Comparison of ENCODE assay signal across 7 mouse cellular contexts in the genomic region with DNA sequence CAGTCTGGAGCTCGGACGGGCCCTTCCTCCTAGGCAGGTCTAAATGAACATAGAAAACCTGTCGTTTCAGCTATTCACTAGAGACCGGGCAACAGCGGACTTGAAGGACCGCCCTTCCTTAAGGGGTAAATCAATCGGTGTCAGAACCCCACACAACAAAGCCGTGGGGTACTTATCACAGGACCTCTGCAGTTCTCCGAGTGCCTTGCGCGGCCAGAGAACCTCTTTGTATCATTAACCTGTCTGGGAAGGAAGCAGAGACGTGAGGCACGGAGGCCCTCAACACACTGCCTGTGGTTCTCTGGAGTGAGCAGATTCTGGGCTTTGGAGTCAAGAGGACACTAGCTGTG. TPM values are rescaled to one million over a fixed set of nuclear protein-coding genes. Genes with fewer than 3 reads are reported as not detected.
DNase-seq lines count a peak whose midpoint lies in the region; ATAC-seq and TF ChIP-seq lines count a peak whose summit lies in the region.

No protein-coding gene starts in this region.

- peak overlapping the region; percentile 87 for H3K9ac ChIP-seq in limb, embryonic 13.5 days
- H3K9ac ChIP-seq in neural tube, embryonic 12.5 days, result peak overlapping the region; percentile 67

- peak; percentile 51 for ATAC-seq in limb, embryonic 13.5 days (ENCODE audit: low FRiP score, low read depth)
- ATAC-seq in neural tube, embryonic 12.5 days (ENCODE audit: low FRiP score, low read depth), result no peak; the same call in 1 of the 2 replicates

- no peaks in the 10 kb centered on the region for H3K27me3 ChIP-seq in testis, adult 2 months (ENCODE audit: control insufficient read depth, insufficient read depth, low read length)
- H3K27me3 ChIP-seq in forebrain, embryonic 10.5 days (ENCODE audit: poor library complexity, severe bottlenecking), result no peaks in the 10 kb centered on the region
- no peaks in the 10 kb centered on the region for H3K27me3 ChIP-seq in limb, embryonic 13.5 days
- H3K27me3 ChIP-seq in neural tube, embryonic 12.5 days (replicated peaks), result no peaks in the 10 kb centered on the region

- under 1% methylated on average over 13 of the region's 13 CpGs for WGBS in forebrain, embryonic 10.5 days
- whole genome bisulfite sequencing in limb, embryonic 13.5 days, result 0% methylated on average over 13 of the region's 13 CpGs
- under 1% methylated on average over 13 of the region's 13 CpGs for WGBS in neural tube, embryonic 12.5 days

- peak overlapping the region; percentile 99 for H3K4me3 ChIP-seq in testis, adult 2 months (ENCODE audit: control insufficient read depth, low read depth, low read length)
- peak overlapping the region; percentile 83 for H3K4me3 ChIP-seq in forebrain, embryonic 10.5 days
- peak overlapping the region; percentile 84 for H3K4me3 ChIP-seq in limb, embryonic 13.5 days
- H3K4me3 ChIP-seq in neural tube, embryonic 12.5 days, result peak overlapping the region; percentile 60

- H3K4me1 ChIP-seq in testis, adult 2 months (ENCODE audit: control insufficient read depth, insufficient read depth, low read length), result peaks cover 8% of the 10 kb centered on the region
- peaks cover 32% of the 10 kb centered on the region for H3K4me1 ChIP-seq in forebrain, embryonic 10.5 days
- peaks cover 20% of the 10 kb centered on the region for H3K4me1 ChIP-seq in limb, embryonic 13.5 days
- H3K4me1 ChIP-seq in neural tube, embryonic 12.5 days, result peaks cover 18% of the 10 kb centered on the region

- no peaks in the 10 kb centered on the region; the same call in 1 of the 2 replicates for H3K36me3 ChIP-seq in testis, adult 2 months (ENCODE audit: control insufficient read depth, insufficient read depth, low read length)
- peaks cover 46% of the 10 kb centered on the region for H3K36me3 ChIP-seq in forebrain, embryonic 10.5 days (replicated peaks)
- H3K36me3 ChIP-seq in limb, embryonic 13.5 days, result peaks cover 53% of the 10 kb centered on the region
- peaks cover 18% of the 10 kb centered on the region for H3K36me3 ChIP-seq in neural tube, embryonic 12.5 days

- H3K4me2 ChIP-seq in limb, embryonic 13.5 days (replicated peaks), result peak overlapping the region; percentile 85
- peak overlapping the region; percentile 90 for H3K4me2 ChIP-seq in neural tube, embryonic 12.5 days (replicated peaks)

- no peak for DNase-seq in testis, postnatal 10 days (ENCODE audit: low spot score)
- no peak for DNase-seq in forebrain, embryonic 10.5 days (ENCODE audit: extremely low spot score, low spot score)
- no peak for DNase-seq in cerebellum, adult 8-10 months
- DNase-seq in adrenal gland, adult (ENCODE audit: inconsistent age in 2 of 2, low spot score in 1 of 2), result no peak

- no peak for TF ChIP-seq CTCF in testis, adult 2 months (IDR thresholded peaks at IDR 0.05; ENCODE audit: control insufficient read depth, insufficient read depth, insufficient replicate concordance, low read depth, low read length)

- no peaks in the 10 kb centered on the region for H3K9me3 ChIP-seq in forebrain, embryonic 10.5 days
- no peaks in the 10 kb centered on the region for H3K9me3 ChIP-seq in limb, embryonic 13.5 days
- H3K9me3 ChIP-seq in neural tube, embryonic 12.5 days, result no peaks in the 10 kb centered on the region

- TF ChIP-seq POLR2A in testis, adult 2 months (IDR thresholded peaks at IDR 0.05; ENCODE audit: control insufficient read depth, low read depth, low read length), result no peak

- peak overlapping the region; percentile 98 for H3K27ac ChIP-seq in testis, adult 2 months (ENCODE audit: control insufficient read depth, insufficient read depth, low read depth, low read length)
- peak overlapping the region; percentile 95 for H3K27ac ChIP-seq in forebrain, embryonic 10.5 days
- H3K27ac ChIP-seq in limb, embryonic 13.5 days, result peak overlapping the region; percentile 83
- H3K27ac ChIP-seq in neural tube, embryonic 12.5 days, result peak overlapping the region; percentile 58; the same call in 1 of the 2 replicates

RNA-seq across cellular contexts. Expression of gene Pmm2, which starts 0.6 kb away (rescaled TPM):
- 58.5 and 60.2 TPM in 2 replicates for polyA plus RNA-seq in testis, adult 2 months (2012; rRNA removed)
- polyA plus RNA-seq in forebrain, embryonic 10.5 days (2016; fragmentation: Nextera tagmentation; extraction: Ambion mirVana), result 49.8 and 54.4 TPM in 2 replicates
- 53.1 and 53.3 TPM in 2 replicates for polyA plus RNA-seq in limb, embryonic 13.5 days (2015; fragmentation: Nextera tagmentation; extraction: Ambion mirVana)
- polyA plus RNA-seq in neural tube, embryonic 12.5 days (2016; fragmentation: Nextera tagmentation; extraction: Ambion mirVana), result 47.3 and 49.3 TPM in 2 replicates

RNA-seq across cellular contexts. Expression of gene Tmem186, which starts 0.7 kb away (rescaled TPM):
- 11.0 and 11.1 TPM in 2 replicates for polyA plus RNA-seq in testis, adult 2 months (2012; rRNA removed)
- polyA plus RNA-seq in forebrain, embryonic 10.5 days (2016; fragmentation: Nextera tagmentation; extraction: Ambion mirVana), result 27.1 and 27.5 TPM in 2 replicates
- polyA plus RNA-seq in limb, embryonic 13.5 days (2015; fragmentation: Nextera tagmentation; extraction: Ambion mirVana), result 21.1 and 21.8 TPM in 2 replicates
- 22.7 and 24.2 TPM in 2 replicates for polyA plus RNA-seq in neural tube, embryonic 12.5 days (2016; fragmentation: Nextera tagmentation; extraction: Ambion mirVana)

RNA-seq across cellular contexts. Expression of gene Carhsp1, which starts 35.1 kb away (rescaled TPM):
- polyA plus RNA-seq in testis, adult 2 months (2012; rRNA removed), result 80.6 and 91.0 TPM in 2 replicates
- 137 and 143 TPM in 2 replicates for polyA plus RNA-seq in forebrain, embryonic 10.5 days (2016; fragmentation: Nextera tagmentation; extraction: Ambion mirVana)
- 108 and 109 TPM in 2 replicates for polyA plus RNA-seq in limb, embryonic 13.5 days (2015; fragmentation: Nextera tagmentation; extraction: Ambion mirVana)
- polyA plus RNA-seq in neural tube, embryonic 12.5 days (2016; fragmentation: Nextera tagmentation; extraction: Ambion mirVana), result 254 and 261 TPM in 2 replicates

RNA-seq across cellular contexts. Expression of gene Gm5767, which starts 43.7 kb away (rescaled TPM):
- polyA plus RNA-seq in testis, adult 2 months (2012; rRNA removed), result 526 and 543 TPM in 2 replicates
- 0.26 TPM in 1 of 2 replicates, not detected in the other for polyA plus RNA-seq in forebrain, embryonic 10.5 days (2016; fragmentation: Nextera tagmentation; extraction: Ambion mirVana)
- not detected in 2 replicates for polyA plus RNA-seq in limb, embryonic 13.5 days (2015; fragmentation: Nextera tagmentation; extraction: Ambion mirVana)
- not detected in 2 replicates for polyA plus RNA-seq in neural tube, embryonic 12.5 days (2016; fragmentation: Nextera tagmentation; extraction: Ambion mirVana)
